Comparison of ENCODE assay signal across 9 mouse cellular contexts in genomic region chr16:22504851-22505250, GRCm38 (mm10).
DNase-seq lines count a peak whose midpoint lies in the region; ATAC-seq lines count a peak whose summit lies in the region.
"Had no signal": no experiment of that assay in that cellular context is flagged by ENCODE, and none has a peak within 500 bp of the region (broad histone marks: within the 10 kb centered on the region; RNA-seq: fewer than 3 reads in every experiment).

No protein-coding gene starts in this region.

- WGBS in kidney, embryonic 16.5 days: 33% methylated on average over 8 of the region's 8 CpGs

- DNase-seq in layer of hippocampus, adult 11-12 months (ENCODE audit: low spot score): peak; percentile 40
- DNase-seq in layer of hippocampus, adult 9-10 months (ENCODE audit: low spot score): no peak
- DNase-seq in brain, adult 2 months (ENCODE audit: low read depth, low spot score): peak; percentile 89
- peak; percentile 95 for DNase-seq in heart, adult 11 months
- peak; percentile 30 for DNase-seq in mesoderm, embryonic 11.5 days (ENCODE audit: low read depth, low spot score)
- DNase-seq in thymus, postnatal 14 days: no peak
- DNase-seq in B cell, adult 2 months: no peak

- H3K4me3 ChIP-seq in kidney, embryonic 16.5 days (ENCODE audit: low read length): no peak overlapping the region

- no peaks in the 10 kb centered on the region for H3K27me3 ChIP-seq in kidney, embryonic 16.5 days (ENCODE audit: insufficient read depth, low read length)

- peak; percentile 42 for ATAC-seq in kidney, embryonic 16.5 days (ENCODE audit: low FRiP score, low TSS enrichment)
- ATAC-seq: Patski had no signal

- no peaks in the 10 kb centered on the region for H3K9me3 ChIP-seq in kidney, embryonic 16.5 days (ENCODE audit: low read length)

- H3K36me3 ChIP-seq in kidney, embryonic 16.5 days (ENCODE audit: insufficient read depth, low read length): no peaks in the 10 kb centered on the region

- H3K9ac ChIP-seq in kidney, embryonic 16.5 days (replicated peaks; ENCODE audit: low read length): no peak overlapping the region

- no peak overlapping the region for H3K27ac ChIP-seq in kidney, embryonic 16.5 days (ENCODE audit: low read length)

- no peak overlapping the region for H3K4me2 ChIP-seq in kidney, embryonic 16.5 days (replicated peaks; ENCODE audit: low read depth, low read length)

- peaks cover 12% of the 10 kb centered on the region; the same call in 1 of the 2 replicates for H3K4me1 ChIP-seq in kidney, embryonic 16.5 days (ENCODE audit: insufficient read depth, low read length)

Comparison
In these comparisons a context has a peak if more than half of its experiments do, and no peak if none do; other contexts are left out.
1. DNase-seq: peak in layer of hippocampus, adult 11-12 months (single experiment), brain, adult 2 months (single experiment), heart, adult 11 months (single experiment) and mesoderm, embryonic 11.5 days (single experiment); none in layer of hippocampus, adult 9-10 months (single experiment), thymus, postnatal 14 days (single experiment) and B cell, adult 2 months (0 of 2).